Mouse (Mus musculus) kidney, adult 18-20 months (tissue): ENCODE data around the gene 1700067K01Rik.
A peak's percentile ranks its signal among the peaks of the same experiment; 100 is the strongest.
"Not testable (repeated sequence)": the region's sequence is repeated elsewhere in the genome, so short reads cannot be mapped to it uniquely, and the experiment has no call there.

Experiments used
- DNase-seq: peaks from one replicate; pipeline ENCODE4 v3.0.0; 2021

Gene 1700067K01Rik

DNA sequence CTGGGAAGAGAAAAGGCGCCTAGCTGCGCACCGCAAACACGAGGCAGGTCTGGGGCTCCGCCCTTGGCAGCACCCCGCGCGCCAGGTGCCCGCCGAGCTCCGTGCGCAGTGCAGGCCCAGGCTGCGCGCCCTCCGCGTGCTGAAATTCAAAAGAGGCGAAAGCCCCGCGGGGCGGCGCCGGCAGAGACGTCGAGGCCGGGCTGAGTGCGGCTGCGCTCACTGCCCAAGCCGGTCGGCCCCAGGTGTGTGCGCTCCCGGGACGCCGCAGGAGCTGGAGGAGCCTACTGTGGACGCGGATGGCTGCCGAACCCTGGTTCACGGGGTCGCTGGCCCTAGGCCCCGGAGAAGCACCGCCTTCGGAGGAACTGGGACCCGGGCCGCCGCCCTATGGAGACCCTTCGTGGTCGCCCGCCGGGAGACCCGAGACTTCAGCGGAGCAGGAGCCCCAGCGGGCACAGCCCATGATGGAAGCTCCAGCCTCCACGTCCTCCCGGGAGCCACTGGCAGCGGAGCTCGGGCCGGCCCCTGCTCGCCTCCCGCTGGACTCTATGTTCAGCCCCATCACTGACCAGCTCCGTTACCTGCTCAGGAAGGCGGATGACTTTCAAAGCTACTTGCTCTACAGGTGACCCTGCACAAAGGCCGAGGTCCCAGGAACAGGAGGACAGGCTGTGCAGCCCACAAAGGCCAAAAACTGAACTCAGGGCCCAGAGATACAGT is at the start of gene 1700067K01Rik:
Gene 1700067K01Rik, plus strand, starts transcription at position 222 of the 720 bp plus-strand sequence.
- no peak for DNase-seq

DNA sequence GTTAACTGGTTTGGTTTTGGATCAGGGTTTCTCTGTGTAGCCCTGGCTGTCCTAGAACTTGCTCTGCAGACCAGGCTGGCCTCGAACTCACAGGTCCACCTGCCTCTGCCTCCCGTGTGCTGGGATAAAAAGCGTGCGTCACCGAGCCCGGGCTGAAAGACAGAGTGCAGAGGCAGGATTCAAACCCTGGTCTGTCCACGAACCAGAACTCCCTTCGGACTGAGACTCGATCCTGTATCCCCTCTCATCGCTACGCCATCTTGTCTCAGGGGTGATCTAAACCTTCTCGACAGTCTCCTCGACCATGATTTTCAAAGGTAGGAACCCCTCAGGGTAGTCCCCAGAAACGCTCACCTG is 46.6 kb upstream of the 1700067K01Rik start:
- DNase-seq: no peak

DNA sequence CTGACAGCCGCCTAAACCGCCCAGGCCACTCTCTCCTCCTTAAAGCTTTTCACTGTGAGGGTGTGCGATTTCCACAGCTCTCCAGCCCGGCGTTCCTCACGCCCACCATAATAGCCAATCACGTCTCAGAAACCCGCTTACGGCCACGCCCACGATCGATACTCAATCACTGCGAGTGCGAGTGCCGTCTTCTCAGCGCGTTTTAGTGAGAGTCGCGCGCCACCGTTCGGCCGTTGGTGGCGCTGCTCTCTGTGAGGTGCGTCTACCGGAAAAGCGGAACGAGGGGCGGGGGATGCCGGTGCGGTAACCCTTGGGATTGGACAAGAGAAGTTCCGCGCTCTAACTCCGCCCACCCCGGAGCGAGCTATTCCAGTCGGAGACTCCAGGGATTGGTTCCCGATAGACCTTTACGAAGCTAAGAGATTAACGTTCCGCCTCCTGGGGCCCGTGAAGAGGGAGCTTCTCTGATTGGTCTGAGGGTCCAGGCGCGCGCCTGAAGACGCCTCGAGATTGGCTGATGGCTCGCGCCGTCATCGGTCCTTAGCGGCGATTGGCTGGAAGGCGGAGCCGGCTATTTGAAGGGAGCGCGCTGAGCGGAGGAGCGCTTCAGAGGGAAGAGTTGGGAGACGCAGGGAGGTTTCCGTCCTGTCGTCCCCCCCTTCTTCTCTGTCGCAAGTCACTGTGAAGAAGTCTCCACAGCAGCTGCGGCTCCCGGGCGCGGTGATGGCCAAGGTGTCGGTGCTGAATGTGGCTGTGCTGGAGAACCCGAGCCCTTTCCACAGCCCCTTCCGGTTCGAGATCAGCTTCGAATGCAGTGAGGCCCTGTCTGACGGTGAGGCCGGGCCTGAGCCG is 46.0 kb upstream of the 1700067K01Rik start, which contains the start of the genes Gm10644 and Asf1b:
Gene Gm10644, minus strand, starts transcription at position 100 of the 852 bp plus-strand sequence.
Gene Asf1b, plus strand, starts transcription at position 402 of the 852 bp plus-strand sequence.
- DNase-seq: peak; percentile 98

DNA sequence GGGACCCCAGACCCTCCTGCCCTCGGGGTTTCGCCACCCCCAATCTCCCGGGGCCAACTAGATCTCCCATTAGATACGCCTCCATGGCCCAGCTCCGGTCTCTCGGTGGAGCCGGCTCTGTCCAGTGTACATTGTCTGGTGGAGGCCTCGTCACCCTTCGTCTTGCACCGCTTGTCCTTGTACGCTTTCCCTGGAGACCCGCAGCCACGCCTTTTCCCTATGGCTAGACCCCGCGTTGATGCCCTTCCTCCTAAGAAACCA is 45.4 kb upstream of the 1700067K01Rik start:
- no peak for DNase-seq

DNA sequence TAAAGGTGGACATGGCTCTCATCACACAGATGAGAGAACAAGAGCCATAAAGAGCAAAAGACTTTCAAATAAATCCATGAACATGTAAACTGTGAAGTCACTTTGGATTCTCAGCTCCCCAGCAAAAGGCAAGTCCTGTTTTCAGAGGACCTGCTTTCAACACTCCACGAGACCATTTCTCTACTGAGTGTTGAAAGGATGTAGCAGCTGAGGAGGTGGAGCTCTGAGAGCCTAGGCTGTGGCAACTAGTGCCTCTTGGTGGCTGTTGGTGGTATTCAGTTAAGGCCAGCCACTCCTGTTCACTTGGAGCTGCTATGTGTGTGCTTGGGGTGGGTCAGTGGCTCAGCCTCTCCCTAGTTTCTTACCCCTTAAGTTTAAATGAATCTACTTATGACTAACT is 44.5 kb upstream of the 1700067K01Rik start:
- DNase-seq: no peak

DNA sequence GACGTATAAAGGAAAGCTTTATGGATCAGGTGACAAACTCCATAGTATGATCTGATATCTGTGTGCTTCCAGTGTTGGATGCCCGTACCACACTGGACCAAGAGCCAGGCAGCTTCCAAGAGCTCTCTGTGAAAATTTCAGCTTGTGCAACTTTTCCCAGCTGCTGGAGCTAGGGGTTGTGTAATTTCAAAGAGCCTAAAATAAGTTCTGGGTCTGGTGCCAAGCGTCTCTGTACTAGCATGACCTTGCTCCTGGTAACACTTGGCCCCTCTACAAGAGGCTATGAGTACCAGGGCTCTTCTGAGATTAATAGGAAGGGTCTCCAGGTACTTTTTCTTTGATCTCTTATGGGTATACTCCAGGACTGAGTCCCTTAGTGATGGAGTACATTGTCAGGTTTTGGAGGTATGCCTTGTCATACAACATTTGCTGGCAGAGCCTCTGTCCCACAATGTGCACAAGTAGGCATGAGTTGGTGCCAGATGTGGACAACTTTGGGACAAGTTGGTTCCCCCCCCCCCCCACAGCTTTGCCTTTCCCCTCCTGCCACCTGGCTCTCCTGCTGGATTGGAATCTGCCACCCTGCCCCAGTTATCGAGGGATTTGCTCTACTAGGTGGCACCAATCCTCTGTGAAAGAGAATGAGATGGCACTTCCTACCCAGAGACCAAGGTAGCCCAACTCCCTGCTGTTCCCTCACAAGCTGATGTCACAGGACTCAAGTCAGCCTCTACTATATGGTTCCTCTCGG is 37.1 kb upstream of the 1700067K01Rik start:
- DNase-seq: no peak

DNA sequence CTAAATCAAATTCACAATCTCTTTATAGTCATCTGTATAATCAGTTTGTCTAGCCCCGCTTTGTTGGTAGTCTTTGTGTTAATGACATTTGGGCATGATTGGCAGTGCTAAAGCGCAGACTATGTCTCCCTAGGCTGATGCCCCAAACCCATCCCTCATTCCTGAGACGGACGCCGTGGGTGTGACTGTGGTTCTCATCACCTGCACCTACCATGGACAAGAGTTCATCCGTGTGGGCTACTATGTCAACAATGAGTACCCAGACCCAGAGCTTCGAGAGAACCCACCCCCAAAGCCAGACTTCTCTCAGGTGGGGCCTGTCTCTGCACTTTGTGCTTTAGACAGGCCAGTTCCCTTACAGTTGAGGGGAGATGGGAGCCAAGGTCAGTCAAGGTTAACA is 33.6 kb upstream of the 1700067K01Rik start:
- no peak for DNase-seq

DNA sequence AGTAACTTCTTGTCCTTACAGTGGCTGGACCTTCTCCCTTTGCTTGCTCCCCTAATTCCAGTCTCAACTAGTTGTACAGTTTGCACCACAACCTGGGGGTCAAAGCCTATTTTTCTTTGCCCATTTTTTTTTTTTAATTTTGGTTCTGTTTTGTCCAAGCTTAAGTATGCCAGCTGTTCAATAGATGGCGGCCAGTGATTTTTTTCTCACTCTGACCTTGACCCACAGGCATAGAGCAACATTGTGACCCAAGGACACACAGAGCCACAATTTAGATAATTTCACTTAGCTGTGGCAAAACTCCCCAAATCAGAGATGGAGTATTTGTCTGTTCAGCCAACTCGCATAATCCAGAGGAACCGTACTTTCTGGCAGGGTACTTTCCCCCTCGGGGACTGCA is 30.2 kb upstream of the 1700067K01Rik start:
- DNase-seq: no peak

DNA sequence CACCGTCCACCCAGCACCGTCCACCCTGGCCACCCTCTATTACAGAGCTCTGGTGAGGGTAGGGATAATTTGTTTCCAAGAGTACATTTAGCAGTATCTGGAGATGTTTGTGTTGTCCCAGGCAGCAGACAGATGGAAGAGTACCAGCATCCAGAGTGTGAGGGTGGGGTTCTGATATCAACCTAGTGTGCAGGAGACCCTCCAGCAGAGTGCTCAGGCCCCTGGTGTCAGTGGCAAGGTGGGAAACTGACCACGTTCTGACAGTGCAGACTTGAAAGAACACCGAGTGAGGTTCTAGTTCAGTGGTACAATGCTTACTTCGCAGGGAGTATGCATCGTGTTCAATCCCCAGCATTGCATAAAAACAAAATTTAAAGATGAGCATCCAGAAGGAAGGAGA is 29.6 kb upstream of the 1700067K01Rik start:
- no peak for DNase-seq

DNA sequence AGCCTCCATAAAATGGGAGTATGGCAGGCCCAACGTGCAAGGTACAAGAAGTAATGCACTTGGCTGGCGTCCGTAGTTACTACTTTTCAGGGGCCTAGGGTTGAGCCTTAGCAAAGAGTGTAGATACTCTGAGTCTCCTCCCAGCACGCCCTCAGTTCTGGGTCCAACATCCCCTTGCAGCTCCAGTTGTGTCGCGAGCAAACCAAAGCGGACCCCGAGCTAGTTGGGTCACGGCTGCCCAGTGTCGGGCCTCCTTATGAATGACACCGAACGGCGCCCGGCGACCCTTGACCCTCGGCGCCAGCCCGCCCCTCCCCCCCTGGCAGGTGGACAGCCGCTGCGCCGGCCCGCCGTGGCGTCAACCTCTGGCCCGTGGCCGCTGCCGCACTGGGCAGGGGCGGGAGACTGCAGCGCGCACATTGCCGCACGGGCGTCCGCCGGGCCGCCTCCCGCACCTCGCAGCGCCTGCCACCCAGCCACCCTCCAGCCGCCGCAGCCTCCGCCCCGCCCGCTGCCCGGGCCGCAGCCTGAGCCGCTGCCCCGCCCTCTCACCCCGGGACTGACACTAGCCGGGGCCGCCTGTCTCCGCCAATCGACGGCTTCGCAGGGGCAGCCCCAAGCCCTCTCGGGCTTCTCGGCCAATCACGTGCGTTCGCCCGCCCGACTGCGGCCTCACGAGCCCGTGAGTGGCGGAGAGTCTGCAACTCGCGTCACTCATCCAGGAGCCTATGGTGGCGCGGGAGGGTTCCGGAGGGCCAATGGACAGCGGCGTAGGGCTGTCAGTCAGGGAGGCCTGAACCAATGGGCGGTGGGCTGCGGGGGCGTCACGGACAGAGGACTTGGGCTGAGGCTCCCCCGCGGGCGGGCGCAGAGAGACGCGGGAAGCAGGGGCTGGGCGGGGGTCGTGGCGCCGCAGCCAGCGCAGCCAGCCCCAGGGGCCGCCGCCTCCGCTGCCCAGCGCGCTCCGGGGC is 28.9 kb upstream of the 1700067K01Rik start, which contains the start of gene Prkaca:
Gene Prkaca, plus strand, starts transcription at position 844 of the 971 bp plus-strand sequence.
- DNase-seq: peak; percentile 96

DNA sequence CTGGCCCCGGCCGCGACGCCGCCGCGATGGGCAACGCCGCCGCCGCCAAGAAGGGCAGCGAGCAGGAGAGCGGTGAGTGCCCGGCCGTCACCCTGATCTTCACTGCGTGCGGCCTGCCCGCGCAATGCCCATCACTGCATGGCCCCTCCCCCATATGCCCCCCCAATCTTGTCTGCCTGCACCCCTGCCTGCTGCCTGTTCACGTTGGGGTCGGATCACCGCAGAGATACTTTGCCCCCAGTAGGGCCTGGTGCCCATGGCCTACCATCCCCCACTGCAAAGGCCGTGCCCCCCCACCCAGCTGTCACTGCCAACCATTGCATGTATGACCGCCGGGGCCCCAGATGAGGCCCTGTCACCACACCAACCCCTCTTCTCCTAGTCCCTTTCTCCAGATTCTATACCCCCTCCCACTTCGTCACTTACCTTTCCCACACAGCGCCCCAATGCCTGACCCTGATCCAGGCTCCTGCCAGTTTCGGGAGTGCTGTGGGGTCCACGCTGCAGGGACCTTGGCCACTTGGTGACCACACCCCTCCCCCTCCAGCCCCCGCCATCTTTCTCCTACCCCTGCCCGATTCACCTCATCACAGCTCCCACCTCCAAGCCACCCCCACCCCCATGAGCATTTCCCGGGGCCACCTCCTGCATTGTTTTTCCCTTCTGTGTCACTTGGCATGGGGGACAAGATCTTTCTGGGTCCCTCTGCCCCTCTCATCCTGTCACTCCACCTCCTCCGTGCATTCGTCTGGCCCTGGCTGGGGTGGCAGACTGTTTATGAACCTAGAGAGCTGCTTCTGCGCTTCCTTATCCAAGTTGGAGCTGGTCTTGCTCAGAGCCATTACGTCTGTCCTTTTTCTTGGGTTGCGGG is 27.9 kb upstream of the 1700067K01Rik start:
- no peak for DNase-seq

DNA sequence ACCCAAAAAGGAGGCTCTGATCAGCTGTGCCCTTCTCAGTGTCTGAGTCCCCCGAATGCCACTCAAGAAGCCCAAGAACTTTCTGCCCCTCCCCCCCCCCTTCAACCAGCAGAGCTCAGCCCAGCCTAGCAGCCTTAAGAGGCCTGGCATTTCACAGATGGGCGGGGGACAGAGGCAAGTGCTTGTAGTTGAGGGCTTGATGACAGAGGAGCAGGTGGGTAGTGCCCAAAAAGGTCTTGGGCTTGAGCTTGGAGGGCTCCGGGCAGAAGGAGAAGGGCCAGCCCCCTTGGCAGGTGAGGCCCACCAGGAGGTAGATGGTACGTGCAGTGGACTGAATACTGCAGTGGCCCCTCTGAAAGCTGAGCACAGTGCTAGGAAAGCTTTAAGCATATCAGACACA is 26.8 kb upstream of the 1700067K01Rik start:
- no peak for DNase-seq

DNA sequence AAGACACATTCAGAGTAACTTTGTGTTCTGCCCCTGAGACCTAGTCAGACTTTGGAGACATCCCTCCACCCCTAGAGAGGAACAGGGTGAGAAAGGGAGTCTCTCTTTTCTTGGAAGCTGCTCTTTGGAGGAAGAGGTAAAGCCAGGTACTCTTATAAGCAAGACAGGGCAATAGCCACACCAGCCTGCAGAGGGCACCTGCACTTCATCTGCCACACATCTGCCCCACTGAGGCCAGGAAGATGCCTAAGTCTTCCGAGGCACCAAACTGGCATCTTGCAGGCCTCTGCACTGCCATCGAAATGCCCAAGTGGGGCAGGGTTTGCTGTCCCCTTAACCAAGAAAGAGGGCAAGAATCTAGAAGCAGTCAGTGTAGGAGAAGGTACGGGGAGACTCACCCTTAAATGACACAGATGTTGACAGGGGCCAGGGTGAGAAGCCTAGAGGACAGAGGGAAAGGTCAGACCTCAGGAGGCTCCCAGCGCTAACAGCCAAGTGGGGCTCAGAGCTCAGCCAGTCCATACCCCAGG is 25.1 kb upstream of the 1700067K01Rik start:
- DNase-seq: peak; percentile 58

DNA sequence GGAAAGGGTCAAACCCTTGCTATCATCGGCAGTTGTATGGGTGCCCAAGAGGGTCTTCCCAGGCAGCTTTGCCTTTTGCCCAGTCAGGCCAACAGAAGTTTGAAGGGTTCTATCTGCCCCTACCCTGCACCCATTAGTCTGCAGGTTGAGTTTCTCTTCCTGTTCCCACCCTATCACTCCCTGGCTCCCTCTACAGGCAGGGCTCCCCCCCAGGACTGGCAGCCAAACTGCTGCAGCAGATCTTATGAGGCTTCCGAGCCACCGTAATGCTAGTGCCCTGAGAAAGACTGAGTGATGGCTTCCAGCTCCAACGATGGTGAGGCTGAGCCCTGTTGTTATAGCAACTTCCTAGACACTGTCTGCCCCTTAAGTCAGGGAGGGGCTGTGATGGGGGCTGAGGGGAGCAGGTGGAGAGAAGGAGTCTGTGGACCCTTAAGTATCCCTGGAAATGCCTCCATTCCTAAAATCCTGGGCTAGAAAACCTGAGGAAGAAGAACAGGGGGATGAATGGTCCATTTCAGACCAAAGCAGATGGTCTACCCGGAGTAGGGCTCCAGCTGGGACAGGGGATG is 24.4 kb upstream of the 1700067K01Rik start:
- no peak for DNase-seq

DNA sequence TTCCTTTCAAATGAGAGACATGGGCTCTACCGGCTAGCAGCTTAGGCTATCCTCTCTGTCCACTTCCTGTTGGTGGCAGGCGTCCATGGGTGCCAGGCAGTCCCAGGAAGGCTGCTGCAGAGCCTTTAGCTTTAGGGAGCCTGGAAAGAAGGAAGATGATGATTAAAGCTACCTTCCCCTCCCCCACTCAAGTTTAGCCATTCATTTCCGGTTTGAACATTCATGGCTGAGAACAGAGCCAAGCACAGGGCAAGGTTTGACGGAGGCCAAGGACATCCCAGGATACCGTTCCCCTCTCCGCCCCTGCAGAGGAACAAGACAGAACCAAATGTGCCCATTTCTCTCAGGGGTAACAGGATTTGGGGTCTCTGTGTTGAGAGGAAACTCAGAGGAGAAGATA is 23.7 kb upstream of the 1700067K01Rik start:
- peak; percentile 42 for DNase-seq

DNA sequence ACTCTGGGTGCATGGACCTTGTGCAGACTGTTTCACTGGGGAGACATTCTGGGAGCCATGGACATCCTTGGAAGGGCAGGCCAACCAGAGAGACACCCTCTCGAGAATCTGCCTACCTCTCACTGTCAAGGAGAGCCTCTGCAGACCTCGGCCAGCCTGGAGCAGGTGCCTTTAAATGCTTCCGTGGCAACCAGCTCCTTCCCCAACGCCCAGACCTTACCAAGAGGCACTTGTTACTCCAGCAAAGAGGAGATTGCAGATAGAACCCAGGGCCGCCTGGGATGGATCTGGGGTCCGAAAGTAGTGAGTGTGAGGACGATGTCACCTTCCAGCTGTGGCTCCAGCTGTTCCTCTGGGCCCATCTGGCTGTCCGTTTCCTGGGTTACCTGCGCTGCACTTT is 23.1 kb upstream of the 1700067K01Rik start:
- no peak for DNase-seq

DNA sequence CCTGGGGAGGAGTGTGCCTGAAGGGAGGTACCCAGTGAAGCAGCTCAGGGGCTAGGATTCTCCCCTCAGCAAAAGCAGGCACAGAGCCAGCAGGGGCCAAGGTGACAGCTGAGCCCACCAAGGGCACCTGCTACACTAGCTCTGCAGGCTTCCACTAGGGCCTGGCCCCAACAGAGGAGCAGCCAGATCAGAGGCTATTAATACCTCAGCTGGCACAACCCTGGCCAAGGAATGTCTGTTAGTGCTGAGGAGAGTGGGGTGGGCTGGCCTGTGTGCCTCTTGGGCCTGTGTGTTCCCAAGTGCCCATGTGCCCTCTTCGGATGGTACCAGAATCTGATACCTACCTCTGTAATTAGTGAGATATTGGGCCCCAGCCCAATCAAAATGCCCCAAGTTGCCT is 21.1 kb upstream of the 1700067K01Rik start:
- no peak for DNase-seq

DNA sequence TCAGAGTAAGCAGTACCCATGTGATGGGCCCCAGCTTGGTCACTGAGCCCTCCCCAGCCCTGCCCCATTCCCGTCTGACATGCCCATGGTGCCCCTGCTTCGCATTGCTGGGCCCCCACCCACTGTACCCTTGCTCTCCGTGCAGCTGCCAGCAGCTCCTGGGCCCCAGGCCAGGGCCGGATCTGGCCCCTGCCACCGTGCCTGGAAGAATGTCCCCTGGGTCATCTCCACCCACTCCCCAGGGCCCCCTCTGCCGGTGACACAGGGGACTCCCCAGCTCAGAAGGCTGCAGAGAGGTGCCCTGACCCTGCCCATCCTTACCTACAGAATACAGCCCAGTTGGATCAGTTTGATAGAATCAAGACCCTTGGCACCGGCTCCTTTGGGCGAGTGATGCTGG is 20.5 kb upstream of the 1700067K01Rik start:
- no peak for DNase-seq

DNA sequence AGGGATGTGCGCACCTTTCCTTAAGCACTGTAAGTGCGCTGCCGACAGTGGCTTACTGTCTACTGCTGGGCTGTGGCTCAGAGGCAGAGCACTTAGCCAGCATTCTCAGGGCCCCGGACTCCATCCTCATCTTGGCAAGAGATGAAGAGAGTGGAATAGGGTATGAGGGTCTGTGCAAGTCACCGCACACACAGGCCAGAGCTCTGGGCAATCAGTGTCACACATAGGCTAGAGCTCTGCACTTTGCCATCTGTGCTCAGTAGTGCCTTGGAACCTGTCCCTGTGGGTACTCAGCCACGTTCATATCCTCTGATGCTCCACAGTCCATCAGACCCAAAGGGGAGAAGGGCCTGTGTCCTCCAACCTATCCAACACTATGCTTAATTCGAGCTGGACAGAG is 19.8 kb upstream of the 1700067K01Rik start:
- no peak for DNase-seq

DNA sequence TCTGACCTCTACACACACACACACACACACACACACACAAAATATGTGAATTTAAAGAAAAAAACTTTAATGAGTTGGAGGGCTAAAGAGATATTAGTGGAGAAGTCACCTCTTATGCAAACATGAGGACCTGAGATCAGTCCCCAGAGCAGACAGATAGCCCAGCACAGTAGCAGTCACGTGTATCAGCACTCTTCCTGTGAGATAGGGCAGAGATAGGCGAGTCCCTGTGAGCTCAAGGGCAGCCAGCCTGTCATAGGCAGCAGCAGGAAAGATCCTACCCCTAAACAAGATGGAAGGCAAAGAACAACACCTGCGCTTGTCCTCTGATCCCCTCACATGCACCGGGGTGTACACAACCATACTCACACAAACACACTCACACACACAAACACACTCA is 18.9 kb upstream of the 1700067K01Rik start:
- no peak for DNase-seq

DNA sequence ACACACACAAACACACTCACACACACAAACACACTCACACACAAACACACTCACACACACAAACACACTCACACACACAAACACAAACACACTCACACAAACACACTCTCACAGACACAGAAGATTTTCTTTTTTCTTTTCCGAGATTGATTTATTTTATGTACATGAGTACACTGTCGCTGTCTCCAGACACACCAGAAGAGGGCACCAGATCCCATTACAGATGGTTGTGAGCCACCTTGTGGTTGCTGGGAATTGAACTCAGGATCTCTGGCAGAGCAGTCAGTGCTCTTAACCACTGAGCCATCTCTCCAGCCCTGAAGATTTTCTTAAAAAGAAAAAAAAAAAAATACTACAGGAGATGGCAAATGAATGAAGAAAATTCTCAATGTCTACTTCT is 18.1 kb upstream of the 1700067K01Rik start:
- not testable (repeated sequence) for DNase-seq
